Mouse (Mus musculus): Measurements from ENCODE around the gene Dync1li1. TPM values are rescaled to one million over a fixed set of nuclear protein-coding genes. Genes with fewer than 3 reads are reported as not detected.
A peak's percentile ranks its signal among the peaks of the same experiment; 100 is the strongest.

Dync1li1 gene
- total and polyA plus RNA-seq, 3 experiments, result 35.2 to 40.0 TPM; not detected in 1

GRCm38 (mm10) chr9:114729911-114730805 lies 41.6 kb downstream of the Dync1li1 start (continued):
- no peak for TF ChIP-seq SMC3 (IDR thresholded peaks at IDR 0.05; ENCODE audit: low read depth, low read length)
- TF ChIP-seq ZC3H11A (IDR thresholded peaks at IDR 0.05; ENCODE audit: low read depth, low read length), result no peak
- no peak for TF ChIP-seq ZKSCAN1 (IDR thresholded peaks at IDR 0.05; ENCODE audit: low read depth, low read length)
- 0 out of 2 replicates have a peak, but pooled peaks have one; percentile 2 for TF ChIP-seq GATA1 (IDR thresholded peaks at IDR 0.05; ENCODE audit: low read depth, low read length)

GRCm38 (mm10) chr9:114731011-114731755 lies 42.6 kb downstream of the Dync1li1 start, which contains the start of gene Cmtm6:
Gene Cmtm6, plus strand, starts transcription at chr9:114731116.
- H3K4me3 ChIP-seq (ENCODE audit: control insufficient read depth in 1 of 2, insufficient read depth in 1 of 2, low read depth in 2 of 2, low read length in 2 of 2), result peak within 1 kb of the TSS; percentile 72 to 98
- H3K4me1 ChIP-seq (ENCODE audit: control insufficient read depth in 1 of 2, insufficient read depth in 2 of 2, low read length in 2 of 2), result peaks cover 6 to 23% of the 10 kb centered on the region in 2 experiments
- TF ChIP-seq BHLHE40 (IDR thresholded peaks at IDR 0.05; ENCODE audit: borderline replicate concordance, low read depth, low read length), result peak; percentile 52; the same call in 1 of the 2 replicates
- TF ChIP-seq TCF12 (IDR thresholded peaks at IDR 0.05; ENCODE audit: low read depth, low read length), result peak; percentile 81
- TF ChIP-seq E2F4 (IDR thresholded peaks at IDR 0.05; ENCODE audit: borderline replicate concordance, low read depth, low read length), result no peak
- TF ChIP-seq ELF1 (IDR thresholded peaks at IDR 0.05; ENCODE audit: low read depth, low read length), result peak; percentile 74
- peak; percentile 22; the same call in 1 of the 2 replicates for TF ChIP-seq KAT2A (conservative IDR thresholded peaks at IDR 0.05; ENCODE audit: low read depth, low read length)
- no peak for TF ChIP-seq GABPA (IDR thresholded peaks at IDR 0.05; ENCODE audit: low read depth, low read length)
- peak; percentile 73 for TF ChIP-seq NELFE (IDR thresholded peaks at IDR 0.05; ENCODE audit: low read depth, low read length)
- peak; percentile 88 for TF ChIP-seq SIN3A (IDR thresholded peaks at IDR 0.05; ENCODE audit: low read length)
- TF ChIP-seq POLR2AphosphoS2 (IDR thresholded peaks at IDR 0.05; ENCODE audit: low read length), result peak; percentile 48; the same call in 1 of the 2 replicates
- no peak for TF ChIP-seq CHD1 (IDR thresholded peaks at IDR 0.05; ENCODE audit: low read depth, low read length)
- no peak for TF ChIP-seq USF1 (IDR thresholded peaks at IDR 0.05; ENCODE audit: low read depth, low read length)
- no peak for TF ChIP-seq SMC3 (IDR thresholded peaks at IDR 0.05; ENCODE audit: low read depth, low read length)
- TF ChIP-seq EP300 (IDR thresholded peaks at IDR 0.05; ENCODE audit: low read depth in 1 of 2, low read length in 2 of 2), result peak; percentile 83 to 86
- TF ChIP-seq ZC3H11A (IDR thresholded peaks at IDR 0.05; ENCODE audit: low read depth, low read length), result no peak
- TF ChIP-seq TBP (IDR thresholded peaks at IDR 0.05; ENCODE audit: low read depth, low read length), result no peak; the same call in 1 of the 2 replicates
- no peak for TF ChIP-seq POLR2AphosphoS5 (IDR thresholded peaks at IDR 0.05; ENCODE audit: borderline replicate concordance, low read depth, low read length)
- peak; percentile 75 for TF ChIP-seq HCFC1 (IDR thresholded peaks at IDR 0.05; ENCODE audit: low read depth, low read length)
- peak; percentile 90 for TF ChIP-seq ETS1 (IDR thresholded peaks at IDR 0.05; ENCODE audit: low read depth, low read length)
- 0 out of 2 replicates have a peak, but pooled peaks have one; percentile 3 for TF ChIP-seq MYC (IDR thresholded peaks at IDR 0.05; ENCODE audit: low read depth, low read length)
- peak in 2 of 3 experiments; percentile 35 to 38; a peak in 5 of 6 replicates for TF ChIP-seq CTCF (IDR thresholded peaks at IDR 0.05 in 2 of 3, conservative IDR thresholded peaks at IDR 0.05 in 1 of 3; ENCODE audit: control insufficient read depth in 1 of 3, insufficient read depth in 1 of 3, low read depth in 2 of 3, low read length in 3 of 3, poor library complexity in 1 of 3, severe bottlenecking in 1 of 3)
- peak; percentile 73 for TF ChIP-seq MXI1 (IDR thresholded peaks at IDR 0.05; ENCODE audit: low read depth, low read length)
- peak; percentile 85 for TF ChIP-seq GATA1 (IDR thresholded peaks at IDR 0.05; ENCODE audit: low read depth, low read length)
- TF ChIP-seq NRF1 (IDR thresholded peaks at IDR 0.05; ENCODE audit: insufficient read depth, low read depth, low read length, poor library complexity, severe bottlenecking), result 0 out of 2 replicates have a peak, but pooled peaks have one; percentile 25
- no peak for TF ChIP-seq MAZ (IDR thresholded peaks at IDR 0.05; ENCODE audit: low read depth, low read length)
- no peak for TF ChIP-seq RAD21 (IDR thresholded peaks at IDR 0.05; ENCODE audit: low read depth, low read length)
- TF ChIP-seq TAL1 (IDR thresholded peaks at IDR 0.05; ENCODE audit: low read length), result peak; percentile 70
- no peak for TF ChIP-seq JUND (IDR thresholded peaks at IDR 0.05; ENCODE audit: low read depth, low read length)
- no peak for TF ChIP-seq UBTF (IDR thresholded peaks at IDR 0.05; ENCODE audit: borderline replicate concordance, insufficient read depth, low read depth, low read length)
- TF ChIP-seq MAX (IDR thresholded peaks at IDR 0.05; ENCODE audit: low read length), result peak; percentile 75
- peak; percentile 68 for TF ChIP-seq ZMIZ1 (IDR thresholded peaks at IDR 0.05; ENCODE audit: low read depth, low read length)

More at GRCm38 (mm10) chr9:114731011-114731755, 42.6 kb downstream of the Dync1li1 start, which contains the start of gene Cmtm6:
- Histone ChIP-seq H3K79me2 (ENCODE audit: control insufficient read depth, insufficient read depth, low read length, poor library complexity) (peaks cover 25% of the 10 kb centered on the region), H3K9ac (ENCODE audit: control insufficient read depth, low read depth, low read length, poor library complexity, severe bottlenecking) (peak within 1 kb of the TSS; percentile 77), H3K27me3 (ENCODE audit: control insufficient read depth in 1 of 2, insufficient read depth in 2 of 2, low read length in 2 of 2) (no peaks in the 10 kb centered on the region), H3K36me3 (ENCODE audit: control insufficient read depth in 1 of 2, insufficient read depth in 2 of 2, low read length in 2 of 2) (peaks cover 0 to 25% of the 10 kb centered on the region in 2 experiments; a peak in 2 of 4 replicates), H3K9me3 (replicated peaks; ENCODE audit: insufficient read depth, low read length) (no peaks in the 10 kb centered on the region), H3K27ac (ENCODE audit: control insufficient read depth, low read depth, low read length) (peak within 1 kb of the TSS; percentile 80)
- DNase-seq (ENCODE audit: low read depth, low spot score), result peak; percentile 95

Data from MEL (cell line).